Mouse (Mus musculus) heart, postnatal 0 days (tissue): ENCODE measurements around the gene Nampt. TPM values are rescaled to one million over a fixed set of nuclear protein-coding genes. Genes with fewer than 3 reads are reported as not detected.

ENCODE experiments used
- ATAC-seq: fragments of 200-750 bp; cut with Nextera tagmentation; 2 replicates; pipeline ENCODE4 v1.8.0; 2017; ENCODE audit warnings: low read depth, moderate number of reproducible peaks, moderate library complexity; ENCODE audit not compliant: insufficient read depth
- DNase-seq: peaks from one replicate; pipeline ENCODE4 v3.0.0-alpha.2; 2016; ENCODE audit warnings: low spot score
- H3K27ac ChIP-seq: fragments of 300-500 bp; sonication (generic); 2 replicates; pipeline ENCODE4 v1.5.1; 2014; ENCODE audit warnings: low read depth, mild to moderate bottlenecking
- H3K27me3 ChIP-seq: fragments of 300-500 bp; sonication (generic); 2 replicates; pipeline ENCODE4 v1.6.1; 2014; ENCODE audit warnings: low read length, mixed read lengths; ENCODE audit not compliant: control insufficient read depth, insufficient read depth
- H3K36me3 ChIP-seq: fragments of 300-500 bp; sonication (generic); replicated peaks from 2 replicates; pipeline ENCODE4 v1.6.1; 2014; ENCODE audit warnings: low read length, mixed read lengths; ENCODE audit not compliant: control insufficient read depth, insufficient read depth
- H3K4me1 ChIP-seq: fragments of 300-500 bp; sonication (generic); 2 replicates; pipeline ENCODE4 v1.6.1; 2014; ENCODE audit warnings: antibody characterized with exemption; ENCODE audit not compliant: control insufficient read depth, insufficient read depth
- H3K4me2 ChIP-seq: fragments of 300-500 bp; sonication (generic); 2 replicates; pipeline ENCODE4 v1.6.1; 2014; ENCODE audit warnings: low read depth, mild to moderate bottlenecking, low read length, moderate library complexity
- H3K4me3 ChIP-seq: fragments of 300-500 bp; sonication (generic); 2 replicates; pipeline ENCODE4 v1.5.1; 2014; ENCODE audit warnings: low read depth, low read length
- H3K9ac ChIP-seq: fragments of 300-500 bp; sonication (generic); replicated peaks from 2 replicates; pipeline ENCODE4 v1.6.1; 2014; ENCODE audit warnings: low read depth, low read length, mixed read lengths
- H3K9me3 ChIP-seq: fragments of 300-500 bp; sonication (generic); replicated peaks from 2 replicates; pipeline ENCODE4 v1.6.1; 2016; ENCODE audit warnings: low read length; ENCODE audit not compliant: control insufficient read depth
- CTCF ChIP-seq: IDR thresholded peaks from 2 replicates; pipeline ENCODE4 v1.5.1; 2016; ENCODE audit warnings: antibody characterized with exemption, control low read depth, low read depth
- EP300 ChIP-seq: IDR thresholded peaks from 2 replicates; pipeline ENCODE4 v1.6.1; 2016; ENCODE audit warnings: antibody characterized with exemption, low read depth
- WGBS: fragments of 180-500 bp; shearing (Covaris S2); extraction: QIAGEN DNeasy Blood & Tissue Kit; methylation state at CpG from one replicate; pipeline ENCODE4 v1.1.7; 2014; 5-methylcytosine and 5-hydroxymethylcytosine counted together
- polyA plus RNA-seq: library from polyadenylated mRNA; unstranded; fragments of >200 nt; fragmentation: Nextera tagmentation; extraction: Ambion mirVana; gene quantifications from 2 replicates; pipeline ENCODE4 v1.2.1, GENCODE M21; 2015
- total RNA-seq: library from RNA; depleted of rRNA; stranded (reverse); fragments of >200 nt; gene quantifications from 2 replicates; pipeline ENCODE4 v1.2.3, GENCODE M21; 2014; ENCODE audit warnings: low replicate concordance

Nampt gene
- total and polyA plus RNA-seq, 2 experiments from 2014 or later: 13.7 to 21.9 TPM

- no peak for ATAC-seq
- TF ChIP-seq CTCF (no peak), EP300 (no peak)
- 47% methylated on average over 2 of the region's 2 CpGs for WGBS
- peak overlapping the region; percentile 91 for H3K4me3 ChIP-seq
- peak overlapping the region; percentile 75 for H3K4me2 ChIP-seq
- peaks cover 7% of the 10 kb centered on the region; the same call in 1 of the 2 replicates for H3K36me3 ChIP-seq
- H3K9me3 ChIP-seq: no peaks in the 10 kb centered on the region
- H3K9ac ChIP-seq: peak overlapping the region; percentile 74; the same call in 1 of the 2 replicates
- H3K27me3 ChIP-seq: no peaks in the 10 kb centered on the region
- DNase-seq: no peak
- no peak overlapping the region for H3K27ac ChIP-seq
- 0 out of 2 replicates have a peak, but pooled peaks cover 3% of the 10 kb centered on the region for H3K4me1 ChIP-seq
Observed at GRCm38 (mm10) chr12:32821504-32822011, 2.2 kb downstream of the Nampt start.

- TF ChIP-seq EP300 (no peak), CTCF (no peak)
Observed at GRCm38 (mm10) chr12:32822066-32822465, 2.7 kb downstream of the Nampt start.

GRCm38 (mm10) chr12:32824586-32824985, 5.2 kb downstream of the Nampt start:
- WGBS: 96% methylated on average over 6 of the region's 6 CpGs
- TF ChIP-seq EP300 (no peak), CTCF (no peak)

More at GRCm38 (mm10) chr12:32822066-32822465, 2.7 kb downstream of the Nampt start:
- no peaks in the 10 kb centered on the region for H3K9me3 ChIP-seq
- DNase-seq (no peak), ATAC-seq (no peak)
- H3K4me2 ChIP-seq: no peak overlapping the region
- 66% methylated on average over 4 of the region's 4 CpGs for WGBS
- no peak overlapping the region for H3K9ac ChIP-seq
- no peaks in the 10 kb centered on the region for H3K27me3 ChIP-seq
- H3K4me3 ChIP-seq: no peak overlapping the region
- H3K36me3 ChIP-seq: peaks cover 7% of the 10 kb centered on the region; the same call in 1 of the 2 replicates
- H3K4me1 ChIP-seq: 0 out of 2 replicates have a peak, but pooled peaks cover 3% of the 10 kb centered on the region
- no peak overlapping the region for H3K27ac ChIP-seq

GRCm38 (mm10) chr12:32826971-32827370, 7.6 kb downstream of the Nampt start:
- ATAC-seq: no peak
- WGBS: 35% methylated on average over 3 of the region's 3 CpGs
- TF ChIP-seq CTCF (peak; percentile 63), EP300 (no peak)
- Histone ChIP-seq H3K4me1 (no peaks in the 10 kb centered on the region), H3K27me3 (no peaks in the 10 kb centered on the region), H3K4me2 (no peak overlapping the region), H3K27ac (no peak overlapping the region), H3K36me3 (peaks cover 14% of the 10 kb centered on the region; the same call in 1 of the 2 replicates), H3K4me3 (no peak overlapping the region), H3K9ac (no peak overlapping the region), H3K9me3 (no peaks in the 10 kb centered on the region)
- peak; percentile 31 for DNase-seq

More at GRCm38 (mm10) chr12:32824586-32824985, 5.2 kb downstream of the Nampt start:
- Histone ChIP-seq H3K4me3 (no peak overlapping the region), H3K4me1 (0 out of 2 replicates have a peak, but pooled peaks cover 3% of the 10 kb centered on the region), H3K27me3 (no peaks in the 10 kb centered on the region), H3K9me3 (no peaks in the 10 kb centered on the region), H3K27ac (no peak overlapping the region), H3K9ac (no peak overlapping the region), H3K36me3 (peaks cover 7% of the 10 kb centered on the region; the same call in 1 of the 2 replicates), H3K4me2 (no peak overlapping the region)
- no peak for ATAC-seq
- DNase-seq: no peak

- DNase-seq (no peak), ATAC-seq (no peak)
- Histone ChIP-seq H3K36me3 (peaks cover 24% of the 10 kb centered on the region), H3K4me1 (no peaks in the 10 kb centered on the region), H3K4me3 (no peak overlapping the region), H3K27ac (no peak overlapping the region), H3K9me3 (no peaks in the 10 kb centered on the region), H3K27me3 (no peaks in the 10 kb centered on the region), H3K9ac (no peak overlapping the region), H3K4me2 (no peak overlapping the region)
- TF ChIP-seq EP300 (no peak), CTCF (no peak)
- WGBS: 72% methylated on average over 8 of the region's 8 CpGs
Observed at GRCm38 (mm10) chr12:32828137-32828760, 8.9 kb downstream of the Nampt start.
